Mouse (Mus musculus) heart, adult 2 months (tissue): Measurements from ENCODE around the gene Cpeb3. TPM values are rescaled to one million over a fixed set of nuclear protein-coding genes. Genes with fewer than 3 reads are reported as not detected.

ENCODE experiments used
- DNase-seq, 2 experiments: peaks; one replicate each; pipeline ENCODE4 v3.0.0; 2021
- H3K27ac ChIP-seq: fragments of 200-600 bp; 2 replicates; pipeline ENCODE4 v1.8.1; 2022
- H3K27me3 ChIP-seq: fragments of 200-500 bp; 2 replicates; pipeline ENCODE4 v1.6.1; 2012; ENCODE audit warnings: mild to moderate bottlenecking, low read length, inconsistent platforms, mixed read lengths; ENCODE audit not compliant: control insufficient read depth, insufficient read depth
- H3K36me3 ChIP-seq: fragments of 200-500 bp; 2 replicates; pipeline ENCODE4 v1.6.1; 2012; ENCODE audit warnings: low read length, inconsistent platforms; ENCODE audit not compliant: control insufficient read depth, insufficient read depth
- H3K4me1 ChIP-seq: fragments of 200-500 bp; 2 replicates; pipeline ENCODE4 v1.6.1; 2011; ENCODE audit warnings: low read length; ENCODE audit not compliant: control insufficient read depth, insufficient read depth
- H3K4me3 ChIP-seq: fragments of 200-600 bp; 2 replicates; pipeline ENCODE4 v1.8.1; 2022
- H3K79me2 ChIP-seq: fragments of 200-500 bp; replicated peaks from 2 replicates; pipeline ENCODE4 v1.6.1; 2012; ENCODE audit warnings: mild to moderate bottlenecking, inconsistent platforms, low read length, moderate library complexity, mixed read lengths; ENCODE audit not compliant: control insufficient read depth, insufficient read depth
- H3K9ac ChIP-seq: fragments of 200-500 bp; 2 replicates; pipeline ENCODE4 v1.6.1; 2012; ENCODE audit warnings: low read depth, mild to moderate bottlenecking, control low read depth, inconsistent platforms, low read length, mixed read lengths
- CTCF ChIP-seq: fragments of 200-600 bp; IDR thresholded peaks from 2 replicates; pipeline ENCODE4 v1.8.1; 2022; ENCODE audit warnings: antibody characterized with exemption, mild to moderate bottlenecking, moderate library complexity
- EP300 ChIP-seq: fragments of 200-500 bp; IDR thresholded peaks from 2 replicates; pipeline ENCODE4 v1.6.1; 2011; ENCODE audit warnings: low read depth, low read length, control low read depth; ENCODE audit not compliant: insufficient read depth
- POLR2A ChIP-seq: fragments of 200-500 bp; IDR thresholded peaks from 2 replicates; pipeline ENCODE4 v1.6.1; 2011; ENCODE audit warnings: mild to moderate bottlenecking, low read depth, low read length, control low read depth; ENCODE audit not compliant: insufficient read depth
- WGBS: fragments of 180-500 bp; shearing (Covaris S2); methylation state at CpG from one replicate; pipeline ENCODE4 v1.1.7; 2018; 5-methylcytosine and 5-hydroxymethylcytosine counted together
- intact Hi-C: fragments of 180-260 bp; cut with DNase I; formaldehyde crosslinking; loops from one replicate; pipeline ENCODE4 v1.15.1; 2025
- polyA plus RNA-seq: library from polyadenylated mRNA; depleted of rRNA; stranded (reverse); fragments of >200 nt; gene quantifications from 2 replicates; pipeline ENCODE4 v1.2.3, GENCODE M21; 2012
- total RNA-seq, 2 experiments: library from RNA; stranded (reverse); gene quantifications; 2 replicates each; pipeline ENCODE4 v1.2.3; 2021

Gene Cpeb3
- total and polyA plus RNA-seq, 3 experiments, result 35.6 to 96.9 (median 78.9) TPM

DNA sequence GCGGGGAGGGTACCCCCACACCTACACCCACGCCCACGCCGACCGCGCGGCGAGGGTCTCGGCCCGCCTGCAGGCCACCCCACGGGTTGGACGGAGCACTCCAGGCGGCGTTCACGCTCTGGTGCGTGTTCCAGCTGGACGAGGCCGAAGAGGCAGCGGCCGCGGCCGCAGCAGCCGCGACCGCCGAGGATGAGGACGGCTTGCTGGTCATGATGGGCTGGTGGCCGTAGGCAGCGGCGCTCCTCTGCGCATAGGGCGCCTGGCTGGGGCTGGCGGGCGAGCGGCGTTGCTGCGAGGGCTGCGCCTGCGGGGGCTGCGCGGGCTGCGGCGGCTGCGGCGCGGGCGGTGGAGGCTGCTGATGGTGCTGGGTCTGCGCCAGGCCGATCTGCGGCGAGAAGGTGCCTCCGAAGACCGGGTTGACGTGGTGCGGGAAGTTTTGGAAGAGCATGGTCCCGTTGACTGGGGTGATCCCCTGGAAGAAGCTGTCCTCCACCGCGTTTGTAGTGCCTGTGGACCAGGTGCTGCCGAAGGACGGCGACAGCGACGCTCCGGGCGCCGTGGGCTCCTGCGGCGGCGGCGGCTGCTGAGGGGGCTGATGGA lies 34.2 kb downstream of the Cpeb3 start:
- Histone ChIP-seq H3K27ac (peak overlapping the region; percentile 97), H3K36me3 (peaks cover 16% of the 10 kb centered on the region), H3K27me3 (no peaks in the 10 kb centered on the region), H3K4me3 (peak overlapping the region; percentile 60), H3K79me2 (peaks cover 4% of the 10 kb centered on the region), H3K9ac (peak overlapping the region; percentile 99), H3K4me1 (peaks cover 3% of the 10 kb centered on the region)
- intact Hi-C loops, result loop anchor here (5.0 kb wide), 1 partner anchor 42 kb away; no protein-coding TSS in a partner anchor
- DNase-seq, result peak in 1 of 2 experiments; percentile 62
- TF ChIP-seq EP300, result no peak
- no peak for TF ChIP-seq CTCF
- TF ChIP-seq POLR2A, result no peak
- WGBS, result under 1% methylated on average over 58 of the region's 70 CpGs

DNA sequence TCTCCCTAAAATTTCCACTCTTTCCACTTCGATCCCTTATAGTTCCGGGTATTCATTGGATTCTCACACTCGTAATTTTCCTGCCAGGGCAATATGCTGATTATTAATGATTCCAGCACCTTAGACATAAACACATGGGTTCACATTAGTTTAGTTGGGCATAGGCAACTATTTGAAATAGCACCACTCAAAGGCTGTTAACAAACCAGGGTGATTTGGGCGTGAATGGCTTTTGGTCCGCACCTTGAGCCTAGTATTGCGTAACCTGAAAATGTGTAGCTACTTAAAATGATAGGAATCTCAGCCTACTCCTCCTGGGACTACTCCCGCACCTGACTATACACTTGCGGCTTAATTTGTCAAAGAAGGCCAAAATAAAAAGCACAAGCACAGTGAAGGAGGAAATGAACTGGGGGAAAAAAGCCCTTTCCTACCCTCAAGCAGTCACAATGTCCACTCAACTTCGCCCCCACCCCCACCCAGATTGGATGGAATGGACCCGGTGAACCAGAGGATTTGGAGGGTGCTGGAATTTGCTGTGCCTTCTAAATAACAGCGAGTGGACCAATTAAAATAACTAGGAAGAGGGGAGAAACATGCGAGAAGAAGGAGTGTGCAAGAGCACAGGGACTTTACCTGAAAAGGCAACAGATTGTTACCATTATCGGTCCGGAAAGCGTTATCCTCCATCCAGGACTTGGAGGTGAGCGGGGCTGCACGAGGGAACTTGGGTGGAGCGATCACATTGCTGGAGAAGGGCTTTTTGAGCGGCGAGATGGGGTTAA lies 34.9 kb downstream of the Cpeb3 start:
- WGBS, result 34% methylated on average over 20 of the region's 20 CpGs
- Histone ChIP-seq H3K79me2 (peaks cover 4% of the 10 kb centered on the region), H3K27me3 (no peaks in the 10 kb centered on the region), H3K4me3 (peak overlapping the region; percentile 60), H3K36me3 (peaks cover 16% of the 10 kb centered on the region), H3K9ac (peak overlapping the region; percentile 99), H3K4me1 (peaks cover 2% of the 10 kb centered on the region), H3K27ac (peak overlapping the region; percentile 97)
- TF ChIP-seq POLR2A (no peak), CTCF (no peak), EP300 (no peak)
- DNase-seq, result no peak
- intact Hi-C loops, result loop anchor here (2.0 to 5.0 kb wide), 2 partner anchors 41 to 95 kb away; no protein-coding TSS in a partner anchor

DNA sequence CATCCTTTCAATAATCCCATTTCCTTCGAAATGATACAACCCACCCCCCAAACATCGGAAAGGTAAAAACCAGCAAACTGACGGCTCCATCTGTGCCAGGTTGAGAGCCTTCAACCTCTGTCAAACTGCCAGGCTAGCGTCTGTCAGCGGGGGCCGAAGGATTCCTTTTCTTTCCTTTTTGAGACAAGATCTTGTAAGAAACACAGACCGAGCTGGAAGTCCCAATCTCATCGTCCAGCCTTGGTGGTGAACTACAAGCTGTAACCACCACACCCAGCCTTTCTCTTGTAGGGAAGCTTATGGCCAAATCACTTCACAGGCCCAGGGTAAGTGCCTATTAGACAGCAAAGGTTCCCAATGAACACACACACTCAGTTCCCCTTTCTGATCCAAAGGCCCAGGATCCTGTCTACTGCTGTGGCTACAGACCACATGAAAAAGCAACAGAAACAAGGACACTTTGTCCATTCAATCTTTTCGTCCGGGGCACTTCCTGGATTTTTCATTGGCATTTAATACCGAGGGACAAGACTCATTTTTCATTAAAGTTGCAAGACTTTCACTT lies 35.8 kb downstream of the Cpeb3 start:
- Histone ChIP-seq H3K36me3 (peaks cover 21% of the 10 kb centered on the region), H3K27ac (peak overlapping the region; percentile 97), H3K79me2 (peaks cover 3% of the 10 kb centered on the region), H3K4me3 (peak overlapping the region; percentile 60), H3K27me3 (no peaks in the 10 kb centered on the region), H3K4me1 (peaks cover 1% of the 10 kb centered on the region; the same call in 1 of the 2 replicates), H3K9ac (peak overlapping the region; percentile 99)
- WGBS, result 53% methylated on average over 11 of the region's 11 CpGs
- intact Hi-C loops, result loop anchor here (2.0 to 5.0 kb wide), 2 partner anchors 40 to 94 kb away; no protein-coding TSS in a partner anchor
- DNase-seq, result peak in 1 of 2 experiments; percentile 22
- TF ChIP-seq EP300, result 0 out of 2 replicates have a peak, but pooled peaks have one; percentile 21
- no peak for TF ChIP-seq POLR2A

DNA sequence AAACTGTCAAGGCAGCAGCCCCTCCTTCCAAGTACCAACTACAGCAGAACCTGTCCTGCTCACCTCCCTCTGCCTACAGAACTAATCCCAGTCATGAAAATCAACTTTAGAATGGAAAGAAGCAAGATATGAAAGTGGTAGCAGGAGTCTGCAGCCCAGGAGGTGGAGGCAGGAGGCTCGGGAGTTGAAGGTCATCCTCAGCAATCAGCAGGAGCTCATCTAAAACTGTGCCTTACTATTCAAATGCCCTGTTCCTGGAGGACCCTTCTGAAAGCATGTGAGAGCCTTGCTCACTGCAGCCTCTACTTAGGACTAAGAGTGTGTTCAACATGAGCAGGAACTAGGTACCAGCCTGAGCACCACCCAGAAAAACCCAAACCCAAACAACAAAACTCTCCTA lies 36.3 kb downstream of the Cpeb3 start:
- 52% methylated on average over 1 of the region's 1 CpGs for WGBS
- peaks cover 1% of the 10 kb centered on the region; the same call in 1 of the 2 replicates for H3K4me1 ChIP-seq
- intact Hi-C loops, result loop anchor here (2.0 to 5.0 kb wide), 2 partner anchors 40 to 93 kb away; no protein-coding TSS in a partner anchor
- H3K9ac ChIP-seq, result peak overlapping the region; percentile 99
- TF ChIP-seq CTCF, result no peak
- no peak for TF ChIP-seq EP300
- no peak for TF ChIP-seq POLR2A
- peak overlapping the region; percentile 97 for H3K27ac ChIP-seq
- DNase-seq, result no peak
- peak overlapping the region; percentile 60 for H3K4me3 ChIP-seq
- peaks cover 3% of the 10 kb centered on the region for H3K79me2 ChIP-seq
- H3K27me3 ChIP-seq, result no peaks in the 10 kb centered on the region
- H3K36me3 ChIP-seq, result peaks cover 25% of the 10 kb centered on the region

DNA sequence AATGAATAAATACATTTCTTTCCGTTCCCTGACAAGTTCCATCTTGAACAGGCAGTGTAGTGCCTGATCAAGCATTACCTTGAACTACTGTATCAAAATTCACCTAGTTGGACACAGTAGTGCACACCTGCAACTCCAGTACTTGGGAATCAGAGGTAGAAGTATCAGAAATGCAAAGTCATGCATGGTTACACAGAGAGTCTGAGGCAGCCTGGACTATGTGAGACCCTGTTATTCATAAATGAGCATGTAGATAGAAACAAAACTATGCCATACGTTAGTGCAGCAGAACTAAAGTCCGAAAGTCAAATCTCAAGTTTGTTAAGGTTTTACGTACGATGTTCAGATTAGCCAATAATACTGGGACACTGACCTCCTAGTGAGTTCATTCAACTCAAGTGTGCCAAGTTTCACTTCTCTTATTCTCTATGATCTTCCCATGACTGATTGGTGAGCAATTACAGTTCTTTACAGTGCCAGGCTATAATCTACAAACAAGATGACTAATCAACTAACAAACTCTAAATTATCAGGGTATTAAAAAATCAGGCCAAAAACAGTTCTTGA lies 51.5 kb downstream of the Cpeb3 start:
- intact Hi-C loops, result no loop called here
- H3K4me3 ChIP-seq, result no peak overlapping the region
- no peak for TF ChIP-seq POLR2A
- TF ChIP-seq EP300, result no peak
- TF ChIP-seq CTCF, result no peak
- no peak for DNase-seq
- no peak overlapping the region for H3K9ac ChIP-seq
- no peaks in the 10 kb centered on the region for H3K27me3 ChIP-seq
- WGBS, result 69% methylated on average over 5 of the region's 5 CpGs
- H3K27ac ChIP-seq, result peak overlapping the region; percentile 20
- H3K4me1 ChIP-seq, result peaks cover 2% of the 10 kb centered on the region; the same call in 1 of the 2 replicates
- peaks cover 4% of the 10 kb centered on the region; the same call in 1 of the 2 replicates for H3K79me2 ChIP-seq
- H3K36me3 ChIP-seq, result peaks cover 23% of the 10 kb centered on the region
